Mouse (Mus musculus): ENCODE results near the gene Myo5a. TPM values are rescaled to one million over a fixed set of nuclear protein-coding genes. Genes with fewer than 3 reads are reported as not detected.
A peak's percentile ranks its signal among the peaks of the same experiment; 100 is the strongest.

Gene Myo5a
- polyA plus RNA-seq, 1 experiment, result 11.1 TPM

DNA sequence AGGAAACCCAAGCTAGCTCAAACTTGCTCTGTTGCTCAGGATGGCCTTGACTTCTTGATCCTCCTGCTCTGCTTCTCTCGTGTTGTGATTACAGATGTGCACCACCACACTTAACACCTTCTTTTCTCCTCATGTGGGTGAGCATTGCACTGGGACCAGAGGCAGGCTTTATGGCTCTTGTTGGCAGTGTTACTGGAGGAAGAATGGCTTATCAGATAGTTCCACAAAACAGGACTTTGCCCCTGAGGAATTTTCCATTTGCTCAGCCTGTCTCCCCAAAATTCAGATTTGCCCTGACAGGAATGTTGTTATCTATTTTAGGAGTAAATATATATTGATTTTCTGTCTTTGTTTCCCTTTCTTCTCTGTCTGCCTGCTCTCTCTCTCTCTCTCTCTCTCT lies 36.1 kb upstream of the Myo5a start:
- WGBS, result 55% methylated on average over 1 of the region's 1 CpGs
- TF ChIP-seq POLR2A (IDR thresholded peaks at IDR 0.05; ENCODE audit: low read depth, low read length) (no peak), CTCF (IDR thresholded peaks at IDR 0.05; ENCODE audit: extremely low read depth, insufficient read depth, insufficient read length, insufficient replicate concordance) (no peak)
- Histone ChIP-seq H3K27me3 (ENCODE audit: control insufficient read depth, insufficient read depth, low read length) (no peaks in the 10 kb centered on the region), H3K27ac (ENCODE audit: insufficient read depth, low read length) (no peak overlapping the region), H3K4me3 (ENCODE audit: extremely low read depth, insufficient read depth, insufficient read length) (no peak overlapping the region), H3K4me1 (ENCODE audit: control insufficient read depth, insufficient read depth, insufficient read length) (peaks cover 4% of the 10 kb centered on the region; the same call in 1 of the 2 replicates), H3K36me3 (ENCODE audit: control insufficient read depth, insufficient read depth, low read length) (peaks cover 10% of the 10 kb centered on the region)
- DNase-seq (ENCODE audit: low read depth in 1 of 2, low spot score in 2 of 2), result no peak

DNA sequence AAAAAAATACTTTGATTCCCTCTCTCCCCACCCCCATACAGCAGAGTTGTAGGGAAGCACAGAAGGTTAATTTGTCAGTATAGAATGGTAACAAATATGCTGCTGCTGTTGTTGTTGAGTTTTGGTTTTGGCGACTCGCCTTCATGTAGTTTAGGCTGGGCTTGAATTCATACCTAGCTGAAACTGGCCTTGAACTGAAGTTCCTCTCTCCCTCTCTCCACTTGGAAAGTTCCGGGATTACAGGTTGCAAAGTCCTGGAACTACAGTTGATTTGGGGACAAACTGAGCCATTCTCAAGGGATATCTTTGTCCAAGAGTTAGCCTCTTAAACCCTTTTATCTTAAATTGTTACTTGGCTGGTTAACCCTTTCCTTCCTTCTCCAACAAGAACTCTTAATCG lies 34.9 kb upstream of the Myo5a start:
- Histone ChIP-seq H3K27me3 (ENCODE audit: control insufficient read depth, insufficient read depth, low read length) (no peaks in the 10 kb centered on the region), H3K4me3 (ENCODE audit: extremely low read depth, insufficient read depth, insufficient read length) (no peak overlapping the region), H3K27ac (ENCODE audit: insufficient read depth, low read length) (no peak overlapping the region), H3K4me1 (ENCODE audit: control insufficient read depth, insufficient read depth, insufficient read length) (peaks cover 4% of the 10 kb centered on the region; the same call in 1 of the 2 replicates), H3K36me3 (ENCODE audit: control insufficient read depth, insufficient read depth, low read length) (peaks cover 6% of the 10 kb centered on the region; the same call in 1 of the 2 replicates)
- 72% methylated on average over 4 of the region's 4 CpGs for WGBS
- DNase-seq (ENCODE audit: low read depth in 1 of 2, low spot score in 2 of 2), result no peak
- TF ChIP-seq CTCF (IDR thresholded peaks at IDR 0.05; ENCODE audit: extremely low read depth, insufficient read depth, insufficient read length, insufficient replicate concordance) (no peak), POLR2A (IDR thresholded peaks at IDR 0.05; ENCODE audit: low read depth, low read length) (no peak)

DNA sequence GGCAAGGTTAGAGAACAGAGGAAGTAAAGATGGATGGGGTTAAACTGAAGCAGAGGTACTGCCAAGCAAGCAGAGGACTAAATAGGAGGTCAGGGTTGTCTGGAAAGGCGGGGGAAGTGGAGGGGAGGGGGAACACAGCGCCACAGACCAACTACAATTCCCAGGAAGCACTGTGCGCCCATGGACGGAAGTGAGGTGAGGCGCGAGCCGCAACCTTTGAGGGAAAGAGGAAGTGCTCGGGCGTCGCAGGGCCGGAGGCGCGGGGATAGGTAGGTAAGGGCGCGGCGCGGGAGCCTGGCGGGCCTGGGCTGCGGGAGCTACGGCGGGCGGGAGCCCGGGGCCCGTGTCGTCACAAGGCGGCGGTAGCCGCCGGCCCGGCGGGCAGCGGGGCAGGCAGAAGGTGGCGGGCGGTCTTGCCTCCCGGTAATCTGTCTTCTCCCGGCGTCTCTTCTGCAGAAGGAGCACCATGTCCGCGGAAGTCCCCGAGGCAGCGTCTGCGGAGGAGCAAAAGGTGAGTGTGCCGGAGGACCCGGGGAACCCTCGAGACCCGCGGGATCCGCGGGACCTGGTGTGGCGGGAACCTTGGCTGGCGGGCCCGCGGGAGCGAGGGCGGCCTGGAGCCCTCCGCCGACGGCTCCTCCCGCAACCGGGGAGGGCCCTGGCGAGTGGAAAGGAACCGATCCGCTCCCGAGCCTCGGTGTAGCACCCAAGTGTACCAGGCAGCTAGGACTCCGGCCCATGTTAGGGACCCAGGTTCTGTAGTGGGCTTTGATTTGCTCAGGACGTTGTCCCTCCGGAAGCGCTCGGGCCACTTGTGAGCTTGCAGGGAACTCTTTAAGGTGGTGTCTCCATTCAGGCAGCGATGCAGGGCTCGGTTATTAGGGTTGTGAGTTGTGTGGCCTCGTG lies 33.1 kb upstream of the Myo5a start, which contains the start of gene Arpp19:
Gene Arpp19, plus strand, starts transcription at position 164 of the 906 bp plus-strand sequence.
- peaks cover 4% of the 10 kb centered on the region; the same call in 1 of the 2 replicates for H3K4me1 ChIP-seq (ENCODE audit: control insufficient read depth, insufficient read depth, insufficient read length)
- H3K27ac ChIP-seq (ENCODE audit: insufficient read depth, low read length), result peak within 1 kb of the TSS; percentile 66
- peak within 1 kb of the TSS; percentile 95 for H3K4me3 ChIP-seq (ENCODE audit: extremely low read depth, insufficient read depth, insufficient read length)
- H3K27me3 ChIP-seq (ENCODE audit: control insufficient read depth, insufficient read depth, low read length), result no peaks in the 10 kb centered on the region
- TF ChIP-seq CTCF (IDR thresholded peaks at IDR 0.05; ENCODE audit: extremely low read depth, insufficient read depth, insufficient read length, insufficient replicate concordance) (no peak), POLR2A (IDR thresholded peaks at IDR 0.05; ENCODE audit: low read depth, low read length) (peak; percentile 87)
- DNase-seq (ENCODE audit: low read depth in 1 of 2, low spot score in 2 of 2), result peak; percentile 61 to 83
- under 1% methylated on average over 67 of the region's 73 CpGs for WGBS
- no peaks in the 10 kb centered on the region for H3K36me3 ChIP-seq (ENCODE audit: control insufficient read depth, insufficient read depth, low read length)

DNA sequence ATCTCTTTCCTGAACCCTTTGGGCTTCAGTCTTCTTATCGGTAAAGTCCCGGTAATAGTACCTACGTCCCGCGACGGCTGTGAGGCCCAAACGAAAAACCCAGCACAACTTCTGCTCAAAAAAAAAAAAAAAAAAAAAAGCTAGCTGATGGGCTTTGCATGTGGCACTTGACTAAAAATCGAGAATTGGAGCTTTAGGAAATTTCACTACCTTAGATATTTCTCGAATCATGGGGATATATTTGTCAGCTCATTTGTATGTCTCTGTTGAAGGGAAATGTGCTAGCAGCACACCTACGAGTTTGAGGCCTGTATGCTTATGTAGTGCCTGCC lies 32.5 kb upstream of the Myo5a start:
- peaks cover 4% of the 10 kb centered on the region; the same call in 1 of the 2 replicates for H3K4me1 ChIP-seq (ENCODE audit: control insufficient read depth, insufficient read depth, insufficient read length)
- no peaks in the 10 kb centered on the region for H3K27me3 ChIP-seq (ENCODE audit: control insufficient read depth, insufficient read depth, low read length)
- H3K4me3 ChIP-seq (ENCODE audit: extremely low read depth, insufficient read depth, insufficient read length), result peak overlapping the region; percentile 95
- H3K27ac ChIP-seq (ENCODE audit: insufficient read depth, low read length), result no peak overlapping the region
- DNase-seq (ENCODE audit: low read depth in 1 of 2, low spot score in 2 of 2), result no peak
- H3K36me3 ChIP-seq (ENCODE audit: control insufficient read depth, insufficient read depth, low read length), result no peaks in the 10 kb centered on the region; the same call in 1 of the 2 replicates
- TF ChIP-seq CTCF (IDR thresholded peaks at IDR 0.05; ENCODE audit: extremely low read depth, insufficient read depth, insufficient read length, insufficient replicate concordance) (no peak), POLR2A (IDR thresholded peaks at IDR 0.05; ENCODE audit: low read depth, low read length) (no peak)
- 1% methylated on average over 10 of the region's 10 CpGs for WGBS

DNA sequence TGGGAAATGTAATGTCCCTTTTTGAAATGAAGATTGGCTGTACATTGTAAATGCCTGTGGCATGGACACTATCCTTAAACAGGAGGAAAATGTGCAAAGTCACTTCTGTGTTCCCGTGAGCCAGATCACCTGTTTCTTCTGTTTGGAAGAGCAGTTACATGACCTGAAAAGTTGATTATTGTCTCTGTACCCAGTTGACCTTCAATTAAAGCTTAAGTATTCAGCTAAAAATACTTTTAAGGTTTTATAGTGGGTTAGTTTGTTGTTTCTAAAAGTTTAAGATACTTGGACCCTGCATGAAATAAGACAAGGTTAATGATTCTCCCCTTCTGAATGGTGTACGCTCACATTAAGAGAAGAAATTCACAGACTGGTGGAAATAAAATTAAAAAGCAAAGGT lies 30.2 kb upstream of the Myo5a start:
- Histone ChIP-seq H3K36me3 (ENCODE audit: control insufficient read depth, insufficient read depth, low read length) (peaks cover under 1% of the 10 kb centered on the region; the same call in 1 of the 2 replicates), H3K27me3 (ENCODE audit: control insufficient read depth, insufficient read depth, low read length) (no peaks in the 10 kb centered on the region), H3K27ac (ENCODE audit: insufficient read depth, low read length) (no peak overlapping the region), H3K4me3 (ENCODE audit: extremely low read depth, insufficient read depth, insufficient read length) (no peak overlapping the region), H3K4me1 (ENCODE audit: control insufficient read depth, insufficient read depth, insufficient read length) (peaks cover 4% of the 10 kb centered on the region; the same call in 1 of the 2 replicates)
- no peak for DNase-seq (ENCODE audit: low read depth in 1 of 2, low spot score in 2 of 2)
- TF ChIP-seq CTCF (IDR thresholded peaks at IDR 0.05; ENCODE audit: extremely low read depth, insufficient read depth, insufficient read length, insufficient replicate concordance) (no peak), POLR2A (IDR thresholded peaks at IDR 0.05; ENCODE audit: low read depth, low read length) (no peak)
- 79% methylated on average over 2 of the region's 2 CpGs for WGBS

DNA sequence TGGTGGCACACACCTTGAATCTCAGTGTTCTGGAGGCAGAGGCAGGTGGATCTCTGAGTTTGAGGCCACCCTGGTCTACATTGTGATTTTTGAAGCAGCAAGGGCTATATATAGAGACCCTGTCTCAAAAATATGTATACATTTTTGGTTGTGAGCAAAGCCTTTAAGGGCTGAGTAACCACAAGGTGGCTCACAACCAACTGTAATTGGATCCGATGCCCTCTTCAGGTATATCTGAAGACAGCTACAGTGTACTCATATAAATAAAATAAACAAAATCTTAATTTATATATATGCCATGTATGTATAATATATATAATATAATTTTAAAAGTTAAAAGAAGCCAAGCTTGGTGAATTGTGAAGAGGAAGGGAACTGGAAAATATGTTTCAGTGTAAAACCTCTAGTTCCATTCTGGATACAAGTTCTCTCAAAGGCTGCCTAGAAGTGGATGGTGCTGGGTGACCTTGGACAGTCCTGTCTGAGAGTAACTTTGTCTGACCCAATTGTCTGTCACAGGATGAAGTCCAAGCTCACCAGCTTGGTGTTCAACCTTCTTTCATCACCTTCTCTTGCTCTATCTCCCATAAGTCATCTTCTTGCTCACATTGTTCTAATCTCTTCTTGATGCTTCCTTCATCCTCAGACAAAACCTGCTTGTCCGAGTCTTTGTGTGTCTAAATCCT lies 28.8 kb upstream of the Myo5a start:
- H3K36me3 ChIP-seq (ENCODE audit: control insufficient read depth, insufficient read depth, low read length), result peaks cover 2% of the 10 kb centered on the region; the same call in 1 of the 2 replicates
- H3K4me3 ChIP-seq (ENCODE audit: extremely low read depth, insufficient read depth, insufficient read length), result no peak overlapping the region
- TF ChIP-seq POLR2A (IDR thresholded peaks at IDR 0.05; ENCODE audit: low read depth, low read length) (no peak), CTCF (IDR thresholded peaks at IDR 0.05; ENCODE audit: extremely low read depth, insufficient read depth, insufficient read length, insufficient replicate concordance) (no peak)
- no peak for DNase-seq (ENCODE audit: low read depth in 1 of 2, low spot score in 2 of 2)
- H3K27ac ChIP-seq (ENCODE audit: insufficient read depth, low read length), result no peak overlapping the region
- no peaks in the 10 kb centered on the region for H3K27me3 ChIP-seq (ENCODE audit: control insufficient read depth, insufficient read depth, low read length)
- H3K4me1 ChIP-seq (ENCODE audit: control insufficient read depth, insufficient read depth, insufficient read length), result peaks cover 4% of the 10 kb centered on the region; the same call in 1 of the 2 replicates
- 87% methylated on average over 2 of the region's 2 CpGs for WGBS

Measured in spleen, adult 2 months (tissue).